Mouse (Mus musculus): Measurements from ENCODE around the gene P2rx1. TPM values are rescaled to one million over a fixed set of nuclear protein-coding genes. Genes with fewer than 3 reads are reported as not detected.

The P2rx1 gene
- 1 to 10 TPM in 1 of 2 experiments, under 1 TPM in 1; 0.38 to 1.1 TPM for total RNA-seq (2021)
- long read RNA-seq, experiment 1, partial matches to known transcripts, result 0 of 1 reads
- long read RNA-seq, experiment 1, other reads (novel, unspliced or antisense), result 0 of 1 reads
- long read RNA-seq, experiment 2, result 0 reads

DNA sequence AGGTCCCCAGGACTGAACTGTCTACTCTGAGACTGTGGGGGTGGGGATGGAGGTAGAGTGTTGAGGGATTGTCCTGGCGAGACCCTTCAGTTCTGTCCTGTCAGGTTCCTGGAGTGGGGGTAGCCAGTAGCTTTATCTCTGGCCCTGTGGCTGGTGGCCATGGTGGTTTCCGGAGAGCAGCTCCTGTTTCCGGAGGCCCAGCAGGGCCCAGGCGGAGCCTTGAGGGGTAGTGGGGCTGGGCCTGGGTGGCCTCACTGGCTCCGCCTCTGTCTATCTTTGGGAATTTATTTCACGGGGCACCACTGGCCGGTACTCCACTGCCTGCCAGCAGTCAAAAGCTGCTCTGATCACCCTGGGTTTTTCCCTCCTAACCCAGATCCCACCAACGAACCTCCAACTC, at the start of gene P2rx1:
Gene P2rx1, plus strand, starts transcription at position 333 of the 400 bp plus-strand sequence.
- DNase-seq, result no peak
- intact Hi-C loops (cut with DNase I; ENCODE audit: low total_unique reads), result no loop called here

DNA sequence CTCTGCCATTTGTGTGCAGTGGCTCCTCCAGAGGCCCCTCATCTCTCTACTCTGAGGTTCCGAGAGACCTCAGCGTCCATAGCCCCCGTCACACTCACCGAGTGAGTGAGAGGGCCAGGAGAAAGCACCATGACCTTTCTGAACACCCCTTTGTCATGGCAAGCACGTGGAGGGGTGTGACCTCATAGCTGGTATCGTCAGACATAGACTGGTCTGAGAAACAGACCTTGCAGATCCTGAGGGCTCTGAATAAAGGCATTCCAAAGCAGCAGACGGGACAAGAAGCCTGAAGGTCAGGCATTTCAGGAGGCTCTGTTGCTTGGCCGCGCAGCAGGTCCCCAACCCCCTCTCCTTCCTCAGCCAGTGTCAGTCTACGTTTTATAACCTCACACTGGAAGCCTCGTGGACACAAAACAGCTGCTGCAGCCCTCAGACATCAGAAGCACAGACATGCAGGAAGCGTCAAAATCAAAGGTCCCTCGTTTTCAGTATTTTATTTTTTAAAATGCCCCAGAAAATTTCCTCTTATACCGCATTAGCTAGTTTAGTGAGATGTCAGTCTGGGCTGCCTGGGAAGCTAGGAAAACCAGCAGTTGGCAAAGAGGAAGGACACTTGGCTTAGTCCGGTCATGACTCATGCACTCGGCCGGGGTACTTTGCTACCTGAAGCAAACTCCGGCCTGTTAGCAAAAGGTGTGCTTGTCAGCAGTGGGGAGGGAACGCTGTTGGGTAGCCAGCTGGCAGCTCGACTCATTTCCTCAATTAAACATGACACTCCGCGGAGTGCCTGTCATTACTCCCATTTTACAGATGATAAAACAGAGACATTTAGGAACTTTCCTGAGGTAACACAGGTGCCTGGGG, 47.5 kb upstream of the P2rx1 start:
- no peak for DNase-seq
- intact Hi-C loops (cut with DNase I; ENCODE audit: low total_unique reads), result no loop called here

DNA sequence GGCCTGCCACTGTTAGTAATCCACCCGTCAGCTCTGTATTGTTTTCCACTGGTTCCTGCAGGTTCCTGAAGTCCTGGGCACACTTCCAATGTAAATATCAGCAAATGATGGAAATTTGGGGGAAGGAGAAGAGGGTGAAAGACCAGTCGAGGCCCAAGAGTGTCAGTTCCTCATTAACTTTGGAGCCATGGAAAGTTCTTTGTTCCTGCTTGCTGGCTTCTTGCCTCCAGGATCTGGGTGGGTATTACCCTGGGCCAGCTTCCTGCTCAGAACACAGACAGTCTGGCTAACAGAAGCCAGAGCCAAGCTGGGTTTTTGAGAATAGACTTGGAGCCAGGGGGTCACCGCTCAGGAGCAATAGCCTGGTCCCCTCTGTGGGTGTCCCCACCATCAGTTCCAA, 46.7 kb upstream of the P2rx1 start:
- DNase-seq, result no peak

DNA sequence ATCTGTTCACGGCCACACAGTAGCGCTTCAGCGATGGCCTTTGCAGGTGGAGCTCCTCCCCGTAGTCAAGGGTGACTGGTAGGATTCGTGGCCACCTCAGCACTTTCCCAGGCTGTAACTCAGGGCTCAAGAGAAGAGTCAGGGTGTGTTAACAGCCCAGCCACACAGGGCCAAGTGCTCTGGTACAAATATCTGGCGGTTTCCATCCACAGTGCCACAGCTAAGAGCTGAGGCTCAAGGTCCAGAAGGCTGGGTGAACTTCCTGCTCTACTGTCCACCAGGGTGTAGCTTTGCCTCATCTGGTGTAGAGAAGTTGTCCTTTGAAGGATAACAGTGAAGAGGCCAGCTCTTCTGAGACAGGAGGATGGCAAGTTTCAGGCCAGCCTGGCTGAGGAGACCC, 46.2 kb upstream of the P2rx1 start:
- intact Hi-C loops (cut with DNase I; ENCODE audit: low total_unique reads), result no loop called here
- no peak for DNase-seq

More for the DNA sequence above, 46.7 kb upstream of the P2rx1 start:
- intact Hi-C loops (cut with DNase I; ENCODE audit: low total_unique reads), result no loop called here

DNA sequence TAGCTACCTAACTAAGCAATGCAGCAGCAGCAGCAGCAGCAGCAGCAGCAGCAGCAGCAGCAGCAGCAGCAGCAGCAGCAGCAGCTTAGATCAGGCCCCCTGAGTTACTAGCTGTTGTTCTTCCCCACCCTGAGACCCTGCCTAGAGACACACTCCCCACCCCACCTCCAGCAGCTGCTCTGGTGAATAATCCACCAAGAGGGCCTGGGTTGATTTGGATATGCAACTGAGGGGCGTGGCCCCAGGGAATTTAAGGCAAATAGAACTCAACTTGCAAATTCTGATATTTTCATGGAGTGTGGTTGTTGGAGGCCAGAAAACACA, 45.8 kb upstream of the P2rx1 start:
- intact Hi-C loops (cut with DNase I; ENCODE audit: low total_unique reads), result no loop called here
- DNase-seq, result no peak

DNA sequence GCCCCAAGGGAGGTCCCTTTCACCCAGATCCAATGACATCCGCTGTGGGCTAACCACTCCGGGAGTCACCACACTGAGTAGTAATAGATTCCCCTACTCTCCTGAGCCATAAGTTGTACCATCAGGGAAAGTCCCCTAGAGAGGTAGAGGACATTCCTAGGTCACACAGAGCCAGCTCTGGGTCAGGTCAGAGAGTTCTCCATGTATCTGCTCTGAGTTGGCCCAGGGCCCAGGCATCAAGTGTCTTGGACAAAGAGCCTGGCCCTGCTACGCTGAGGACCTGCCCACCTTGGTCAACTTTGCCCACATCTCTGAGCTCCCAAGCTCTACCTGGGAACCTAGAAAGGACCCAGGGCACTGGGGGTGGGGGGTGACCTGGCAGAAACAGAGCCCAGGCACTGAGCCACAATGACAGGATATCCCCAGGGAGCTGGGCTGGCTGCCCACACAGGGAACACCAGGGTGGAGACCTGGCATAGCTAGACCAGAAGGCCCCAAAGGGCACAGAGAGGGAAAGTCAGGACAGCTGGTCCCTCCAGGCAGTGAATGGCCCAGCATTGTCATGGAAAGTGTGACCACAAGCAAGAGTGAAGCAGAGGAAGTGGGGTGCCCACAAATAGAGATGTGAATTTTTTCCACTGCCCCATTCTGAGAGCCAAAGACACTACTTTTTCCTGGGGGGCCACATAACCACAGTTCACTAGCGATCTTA, 45.3 kb upstream of the P2rx1 start:
- intact Hi-C loops (cut with DNase I; ENCODE audit: low total_unique reads), result no loop called here
- peak; percentile 46 for DNase-seq

DNA sequence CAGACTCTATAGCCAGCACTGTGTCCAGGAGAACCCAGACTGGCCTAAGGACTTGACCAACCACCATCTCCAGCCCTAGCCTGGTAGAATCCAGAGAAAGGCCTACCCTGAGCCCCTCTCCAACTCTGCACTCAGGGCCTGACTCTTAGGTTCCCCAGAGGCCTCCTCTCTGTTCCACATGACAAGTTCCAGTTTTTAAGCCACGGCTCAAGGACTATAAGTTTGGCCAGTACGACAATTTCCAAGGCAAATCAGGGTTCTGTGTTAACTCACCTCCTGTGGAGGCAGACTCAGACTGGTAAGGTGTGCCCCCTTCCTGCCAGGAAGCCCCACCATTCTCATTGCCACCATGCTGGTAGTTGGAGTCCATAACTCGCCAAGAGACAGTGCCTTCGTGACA, 44.7 kb upstream of the P2rx1 start:
- intact Hi-C loops (cut with DNase I; ENCODE audit: low total_unique reads), result no loop called here
- no peak for DNase-seq

DNA sequence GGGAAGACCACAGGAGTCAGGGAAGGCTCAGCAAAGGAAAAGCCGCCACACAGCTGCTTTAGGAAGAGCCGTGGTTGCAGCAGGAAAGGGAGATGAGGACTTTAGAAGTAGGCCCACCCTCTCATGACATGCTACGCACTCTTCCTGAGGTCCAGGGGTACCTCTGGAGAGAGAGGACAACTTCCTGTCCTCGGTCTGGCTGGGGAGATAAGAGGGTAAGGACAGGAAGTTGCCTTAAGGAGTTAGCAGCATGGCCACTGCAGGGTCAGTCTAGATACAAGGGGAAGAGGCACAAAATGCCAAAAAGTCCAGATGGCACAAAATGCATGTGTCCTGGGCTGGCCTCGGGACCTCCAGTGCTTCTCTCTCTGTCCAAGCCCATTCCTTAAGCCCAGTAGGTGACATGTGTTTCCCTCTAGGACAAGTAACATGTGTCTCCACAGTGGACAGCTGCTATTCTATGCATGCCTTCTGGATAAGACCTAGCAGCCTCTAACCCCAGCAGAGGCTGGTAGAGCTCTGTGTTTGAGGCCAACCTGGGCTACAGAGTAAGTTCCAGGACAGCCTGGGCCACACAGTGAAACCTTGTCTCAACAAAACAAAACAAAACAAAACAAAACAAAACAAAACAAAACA, 43.4 kb upstream of the P2rx1 start:
- no peak for DNase-seq
- intact Hi-C loops (cut with DNase I; ENCODE audit: low total_unique reads), result no loop called here

DNA sequence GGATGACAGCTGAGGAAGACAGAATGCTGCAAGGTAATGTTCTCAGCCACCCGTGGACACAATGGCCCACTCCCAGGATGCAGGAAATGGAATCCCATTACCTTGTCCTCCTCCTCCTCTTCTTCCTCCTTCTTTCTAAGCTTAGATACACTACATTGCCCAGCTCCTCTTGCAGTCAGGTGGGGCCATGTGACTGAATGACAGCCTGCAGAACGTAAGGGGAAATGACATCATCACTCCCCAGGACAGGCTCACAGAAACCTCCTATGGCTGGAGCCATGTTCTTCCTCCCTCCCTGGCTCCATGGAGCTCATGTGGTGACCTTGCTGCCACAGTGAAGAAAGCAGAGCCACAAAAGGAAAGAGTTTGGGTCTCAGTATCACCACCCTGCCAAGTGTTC, 41.6 kb upstream of the P2rx1 start:
- intact Hi-C loops (cut with DNase I; ENCODE audit: low total_unique reads), result no loop called here
- DNase-seq, result no peak

DNA sequence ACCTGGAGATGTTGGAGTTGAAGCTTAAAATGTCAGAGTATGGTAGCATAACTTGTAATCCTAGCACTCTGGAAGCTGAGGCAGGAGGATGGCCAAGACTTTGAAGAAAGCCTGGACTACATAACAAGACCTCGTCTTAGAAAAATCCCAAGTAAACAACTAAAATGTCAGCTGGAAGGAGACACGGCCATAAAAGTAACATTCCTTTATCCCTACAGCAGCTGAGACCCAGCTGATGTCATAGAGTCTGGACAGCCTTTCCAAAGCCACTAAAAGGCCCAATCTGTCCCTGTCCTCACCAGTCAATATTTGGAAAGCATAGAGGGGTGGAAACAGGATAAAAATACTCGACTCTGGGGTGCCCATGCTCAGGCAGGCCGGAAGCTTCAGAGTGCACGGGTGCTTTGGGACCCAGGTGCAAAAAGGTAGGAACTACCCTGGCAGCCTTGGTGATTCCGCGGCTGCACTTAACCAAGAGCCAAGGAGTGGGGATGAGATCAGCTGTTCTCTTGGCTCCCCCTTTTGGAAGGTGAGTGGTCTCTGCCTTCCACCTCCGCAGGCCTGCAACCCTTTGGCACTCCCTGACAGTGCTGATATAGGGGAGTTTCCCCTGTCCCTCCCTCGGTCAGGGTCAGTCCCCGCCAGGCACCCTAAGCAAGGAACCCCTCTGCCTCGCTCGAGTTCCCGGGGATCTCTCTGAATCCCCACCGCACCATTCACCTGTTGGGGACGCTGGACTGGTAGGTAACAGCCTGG, 38.8 kb upstream of the P2rx1 start:
- DNase-seq, result no peak
- intact Hi-C loops (cut with DNase I; ENCODE audit: low total_unique reads), result no loop called here

DNA sequence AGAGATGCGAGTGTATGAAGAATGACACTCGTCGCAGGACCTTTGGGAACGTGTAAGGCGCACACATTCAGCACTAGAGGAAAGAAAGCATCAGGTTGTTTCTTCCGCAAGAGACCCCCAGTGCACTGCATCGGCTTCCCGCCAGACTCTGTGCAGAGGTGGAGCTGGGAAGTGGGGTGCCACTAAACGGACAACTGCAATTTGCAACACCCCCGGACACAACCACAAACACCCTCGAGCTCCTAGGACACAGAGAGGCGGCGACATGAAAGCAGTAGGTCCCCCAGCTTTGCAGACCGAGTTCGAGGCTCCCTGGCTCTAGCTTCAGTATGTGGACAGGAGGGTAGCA, 38.2 kb upstream of the P2rx1 start:
- intact Hi-C loops (cut with DNase I; ENCODE audit: low total_unique reads), result no loop called here
- no peak for DNase-seq

DNA sequence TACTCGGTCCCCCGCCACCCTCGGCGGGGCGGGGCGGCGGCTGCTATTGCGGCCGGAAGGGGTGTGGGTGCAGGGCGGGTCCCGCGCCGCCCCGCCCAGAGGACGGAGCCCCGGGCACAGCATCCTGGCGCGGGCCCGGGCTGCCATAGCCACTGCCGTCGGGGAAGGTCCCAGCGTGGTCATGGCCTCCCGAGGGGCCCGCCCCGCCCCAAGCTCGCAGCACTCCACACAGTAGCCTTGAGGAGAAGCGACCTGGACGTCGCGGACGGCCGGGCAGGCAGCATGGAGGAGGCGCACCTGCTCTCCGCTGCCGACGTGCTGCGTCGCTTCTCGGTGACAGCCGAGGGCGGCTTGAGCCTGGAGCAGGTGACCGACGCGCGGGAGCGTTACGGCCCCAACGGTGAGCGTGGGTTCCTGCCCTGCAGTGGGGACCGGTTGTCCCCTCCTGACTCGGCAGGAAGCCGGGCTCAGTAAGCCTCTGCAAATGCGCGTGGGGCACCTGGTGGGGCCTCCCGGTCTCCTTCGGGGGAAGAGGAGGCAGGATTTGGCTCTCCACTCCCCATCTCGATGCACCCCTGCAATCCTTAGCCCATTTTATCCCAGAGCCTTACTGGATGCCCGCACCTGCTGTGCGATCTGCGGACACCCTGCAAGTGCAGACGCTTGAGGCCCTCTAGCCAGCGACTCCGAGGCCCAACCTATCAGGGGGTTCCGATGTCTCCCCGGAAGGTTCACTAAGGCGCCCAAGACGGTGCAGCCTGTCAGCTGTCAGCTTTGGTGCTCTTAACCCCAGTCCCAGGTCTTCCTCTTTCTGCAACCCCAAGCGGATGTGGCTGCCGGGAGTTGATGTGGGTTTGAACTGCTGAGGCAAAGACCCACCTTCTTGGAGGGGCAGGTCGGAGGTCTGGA, 37.6 kb upstream of the P2rx1 start, which contains the start of gene Atp2a3:
Gene Atp2a3, plus strand, starts transcription at position 98 of the 909 bp plus-strand sequence.
- intact Hi-C loops (cut with DNase I; ENCODE audit: low total_unique reads), result no loop called here
- DNase-seq, result peak; percentile 39

DNA sequence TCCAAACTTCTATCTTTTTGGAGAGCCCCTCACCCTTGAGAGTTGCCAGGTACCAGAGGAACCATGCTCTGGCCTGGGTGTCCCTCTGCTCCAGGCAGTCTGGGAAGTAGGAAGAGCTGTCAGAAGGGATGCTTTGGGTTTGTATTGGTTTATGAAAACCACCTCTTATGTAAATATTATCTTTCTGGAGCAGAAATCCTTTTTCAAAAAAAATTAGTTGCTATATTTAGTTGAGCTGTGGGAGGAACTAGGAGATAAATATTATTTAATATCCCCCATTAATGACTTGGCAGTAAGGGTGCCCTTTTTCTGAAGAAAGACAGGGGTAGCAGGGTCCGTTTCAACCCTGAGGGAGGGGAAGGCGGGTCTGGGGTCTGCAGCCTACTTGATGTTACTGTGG, 36.5 kb upstream of the P2rx1 start:
- intact Hi-C loops (cut with DNase I; ENCODE audit: low total_unique reads), result no loop called here
- no peak for DNase-seq

DNA sequence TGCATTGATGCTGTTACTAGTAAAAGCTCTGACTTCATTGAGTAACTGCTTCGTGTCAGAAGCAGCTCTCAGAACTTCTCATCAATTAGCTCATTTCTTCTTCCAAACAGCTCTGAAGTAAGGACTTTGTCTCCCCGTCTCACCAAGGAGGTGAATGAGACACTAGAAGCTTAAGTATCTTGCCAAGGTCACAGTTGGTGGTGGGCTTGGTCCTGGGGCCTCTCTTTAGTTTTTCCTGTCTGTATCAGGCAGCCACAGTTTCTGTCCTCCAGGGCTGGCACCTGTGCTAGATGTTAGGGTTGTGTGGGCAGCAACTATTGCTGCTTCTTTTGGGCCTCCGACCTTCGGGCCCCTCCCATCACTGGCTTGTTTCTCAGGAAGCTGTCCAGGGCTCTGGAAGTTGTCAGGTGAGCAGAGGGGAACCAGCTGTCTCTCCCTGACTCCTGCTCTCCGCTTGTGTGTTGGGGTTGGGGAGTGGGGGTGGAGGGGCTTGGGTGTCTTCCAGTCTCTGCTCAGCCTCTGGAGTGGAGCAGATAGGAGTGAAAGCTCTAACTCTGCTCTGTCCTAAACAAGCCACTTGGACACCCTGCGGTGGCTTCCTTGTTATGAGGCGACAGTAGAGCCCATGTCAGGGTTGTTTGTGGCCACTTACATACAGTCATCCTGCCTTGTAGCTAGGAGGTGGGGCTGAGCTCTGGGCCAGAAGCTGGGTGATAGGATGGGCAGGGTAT, 35.7 kb upstream of the P2rx1 start:
- intact Hi-C loops (cut with DNase I; ENCODE audit: low total_unique reads), result no loop called here

DNA sequence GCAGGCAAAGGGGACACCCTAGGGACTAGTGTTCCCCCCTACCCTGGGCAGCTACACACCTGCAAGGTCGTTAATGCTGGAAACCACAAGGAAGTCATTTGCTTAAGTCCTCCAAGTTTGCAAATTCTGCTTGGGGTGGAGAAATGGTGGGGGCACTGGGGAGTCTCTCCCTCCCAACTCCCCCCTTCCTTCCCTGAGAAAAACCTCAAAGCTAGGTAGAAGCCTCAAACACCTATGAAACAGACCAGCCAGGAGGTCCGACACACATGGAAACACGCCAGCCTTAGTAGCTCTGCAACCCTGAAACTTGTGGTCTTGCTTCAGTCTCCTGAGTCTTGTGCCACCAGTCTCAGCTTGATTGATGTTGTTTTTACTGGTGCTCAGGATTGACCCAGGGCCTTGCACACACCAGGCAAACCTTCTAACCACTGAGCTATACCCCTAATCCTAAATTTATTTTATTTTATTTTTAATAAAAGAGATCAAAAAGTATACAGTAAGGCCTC, 35.1 kb upstream of the P2rx1 start:
- DNase-seq, result no peak
- intact Hi-C loops (cut with DNase I; ENCODE audit: low total_unique reads), result no loop called here

More for the DNA sequence above, 35.7 kb upstream of the P2rx1 start:
- no peak for DNase-seq

DNA sequence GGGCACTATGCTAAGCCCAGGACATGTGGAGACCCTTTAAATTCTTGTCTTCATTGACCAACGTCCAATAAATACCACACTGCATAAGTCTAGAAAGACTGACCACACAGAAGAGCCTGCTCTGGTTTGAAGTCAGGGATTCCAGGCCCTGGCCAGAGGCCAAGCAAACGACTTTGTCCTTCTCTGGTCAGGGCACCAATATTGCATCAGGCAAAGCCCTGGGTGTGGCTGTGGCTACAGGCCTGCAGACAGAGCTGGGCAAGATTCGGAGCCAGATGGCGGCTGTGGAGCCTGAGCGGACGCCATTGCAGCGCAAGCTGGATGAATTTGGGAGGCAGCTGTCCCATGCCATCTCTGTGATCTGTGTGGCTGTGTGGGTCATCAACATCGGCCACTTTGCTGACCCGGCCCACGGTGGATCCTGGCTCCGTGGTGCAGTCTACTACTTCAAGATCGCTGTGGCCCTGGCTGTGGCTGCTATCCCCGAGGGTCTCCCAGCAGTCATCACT, 23.9 kb upstream of the P2rx1 start:
- DNase-seq, result no peak
- intact Hi-C loops (cut with DNase I; ENCODE audit: low total_unique reads), result no loop called here

DNA sequence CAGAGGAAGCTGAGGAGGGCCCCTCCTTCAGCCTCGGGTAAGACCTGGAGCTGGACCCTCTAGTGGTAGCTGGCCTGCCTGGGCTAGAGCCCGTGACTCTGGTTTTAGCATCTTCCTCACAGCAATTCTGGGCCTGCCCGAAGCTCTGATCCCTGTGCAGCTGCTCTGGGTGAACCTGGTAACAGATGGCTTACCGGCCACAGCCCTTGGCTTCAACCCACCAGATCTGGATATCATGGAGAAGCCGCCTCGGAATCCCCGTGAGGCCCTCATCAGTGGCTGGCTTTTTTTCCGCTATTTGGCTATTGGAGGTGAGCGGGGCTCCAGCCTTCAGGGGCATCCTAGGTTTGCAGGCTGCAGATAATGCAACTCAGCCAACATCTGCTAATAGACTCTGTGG, 16.4 kb upstream of the P2rx1 start:
- intact Hi-C loops (cut with DNase I; ENCODE audit: low total_unique reads), result no loop called here
- no peak for DNase-seq

DNA sequence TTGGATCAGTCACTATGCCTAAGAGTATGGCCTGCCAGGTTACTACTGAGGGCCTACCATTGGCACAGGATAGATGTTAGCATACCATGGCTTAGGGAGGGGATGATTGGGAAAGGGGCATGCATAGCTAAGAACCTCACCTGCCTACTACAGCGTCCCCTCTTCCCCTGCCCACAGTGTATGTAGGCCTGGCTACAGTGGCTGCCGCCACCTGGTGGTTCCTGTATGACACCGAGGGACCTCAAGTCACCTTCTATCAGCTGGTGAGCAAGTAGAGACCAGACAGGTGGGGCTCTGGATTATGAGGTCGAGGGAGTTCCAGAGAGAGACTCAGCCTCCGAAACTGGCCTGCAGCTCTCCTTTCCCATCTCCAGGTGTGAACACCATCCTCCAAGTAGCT, 15.6 kb upstream of the P2rx1 start:
- intact Hi-C loops (cut with DNase I; ENCODE audit: low total_unique reads), result no loop called here
- no peak for DNase-seq

Measured in gastrocnemius, postnatal 14 days (tissue).